Mouse (Mus musculus) midbrain, embryonic 16.5 days (tissue): ENCODE measurements around the gene Adamts3. TPM values are rescaled to one million over a fixed set of nuclear protein-coding genes. Genes with fewer than 3 reads are reported as not detected.

ENCODE experiments used
- ATAC-seq: fragments of 200-750 bp; cut with Nextera tagmentation; 2 replicates; pipeline ENCODE4 v1.8.0; 2017; ENCODE audit warnings: moderate TSS enrichment
- H3K27ac ChIP-seq: fragments of 300-500 bp; sonication (generic); 2 replicates; pipeline ENCODE4 v1.5.1; 2014; ENCODE audit warnings: mild to moderate bottlenecking, low read length, mixed read lengths
- H3K27me3 ChIP-seq: fragments of 300-500 bp; sonication (generic); 2 replicates; pipeline ENCODE4 v1.6.1; 2014; ENCODE audit warnings: low read depth, low read length, mixed read lengths; ENCODE audit not compliant: control insufficient read depth, insufficient read depth
- H3K36me3 ChIP-seq: fragments of 300-500 bp; sonication (generic); 2 replicates; pipeline ENCODE4 v1.6.1; 2014; ENCODE audit warnings: mild to moderate bottlenecking, low read length, moderate library complexity, mixed read lengths; ENCODE audit not compliant: control insufficient read depth, insufficient read depth
- H3K4me1 ChIP-seq: fragments of 300-500 bp; sonication (generic); 2 replicates; pipeline ENCODE4 v1.6.1; 2014; ENCODE audit warnings: mild to moderate bottlenecking, low read length, mixed read lengths; ENCODE audit not compliant: control insufficient read depth, insufficient read depth
- H3K4me2 ChIP-seq: fragments of 300-500 bp; sonication (generic); 2 replicates; pipeline ENCODE4 v1.6.1; 2014; ENCODE audit warnings: mild to moderate bottlenecking, low read length, mixed read lengths
- H3K4me3 ChIP-seq: fragments of 300-500 bp; sonication (generic); 2 replicates; pipeline ENCODE4 v1.5.1; 2014; ENCODE audit warnings: low read depth, mild to moderate bottlenecking, low read length, moderate library complexity, mixed read lengths
- H3K9ac ChIP-seq: fragments of 300-500 bp; sonication (generic); 2 replicates; pipeline ENCODE4 v1.6.1; 2014; ENCODE audit warnings: low read depth, low read length, mixed read lengths
- H3K9me3 ChIP-seq: fragments of 300-500 bp; sonication (generic); replicated peaks from 2 replicates; pipeline ENCODE4 v1.6.1; 2014; ENCODE audit warnings: mild to moderate bottlenecking, low read length, mixed read lengths; ENCODE audit not compliant: control insufficient read depth, poor library complexity, severe bottlenecking
- WGBS: fragments of 180-500 bp; shearing (Covaris S2); extraction: QIAGEN DNeasy Blood & Tissue Kit; methylation state at CpG from one replicate; pipeline ENCODE4 v1.1.7; 2014; 5-methylcytosine and 5-hydroxymethylcytosine counted together
- polyA plus RNA-seq: library from polyadenylated mRNA; unstranded; fragments of >200 nt; fragmentation: Nextera tagmentation; extraction: Ambion mirVana; gene quantifications from 2 replicates; pipeline ENCODE4 v1.2.1, GENCODE M21; 2015

The Adamts3 gene
- polyA plus RNA-seq, 1 experiment from 2014 or later = 4.6 TPM

GRCm38 (mm10) chr5:89784635-89785034 is 98.5 kb downstream of the Adamts3 start:
- WGBS = 64% methylated on average over 5 of the region's 5 CpGs
- Histone ChIP-seq H3K9ac (no peak overlapping the region), H3K4me3 (no peak overlapping the region), H3K9me3 (no peaks in the 10 kb centered on the region), H3K4me1 (no peaks in the 10 kb centered on the region), H3K27ac (no peak overlapping the region), H3K27me3 (no peaks in the 10 kb centered on the region), H3K36me3 (no peaks in the 10 kb centered on the region), H3K4me2 (no peak overlapping the region)
- peak; percentile 11; the same call in 1 of the 2 replicates for ATAC-seq

- H3K9me3 ChIP-seq = no peaks in the 10 kb centered on the region
- WGBS = 75% methylated on average over 2 of the region's 2 CpGs
- H3K9ac ChIP-seq = no peak overlapping the region
- no peaks in the 10 kb centered on the region for H3K27me3 ChIP-seq
- H3K27ac ChIP-seq = no peak overlapping the region
- H3K36me3 ChIP-seq = no peaks in the 10 kb centered on the region
- no peak overlapping the region for H3K4me2 ChIP-seq
- no peaks in the 10 kb centered on the region for H3K4me1 ChIP-seq
- no peak overlapping the region for H3K4me3 ChIP-seq
- ATAC-seq = no peak
Measured at GRCm38 (mm10) chr5:89779823-89780222, 103.3 kb downstream of the Adamts3 start.

- no peaks in the 10 kb centered on the region for H3K9me3 ChIP-seq
- H3K27ac ChIP-seq = no peak overlapping the region
- H3K4me2 ChIP-seq = no peak overlapping the region
- H3K36me3 ChIP-seq = no peaks in the 10 kb centered on the region
- ATAC-seq = no peak
- no peak overlapping the region for H3K9ac ChIP-seq
- WGBS = 59% methylated on average over 2 of the region's 2 CpGs
- no peak overlapping the region for H3K4me3 ChIP-seq
- no peaks in the 10 kb centered on the region for H3K4me1 ChIP-seq
- no peaks in the 10 kb centered on the region for H3K27me3 ChIP-seq
Measured at GRCm38 (mm10) chr5:89778610-89779009, 104.5 kb downstream of the Adamts3 start.

- Histone ChIP-seq H3K9ac (no peak overlapping the region), H3K27ac (no peak overlapping the region), H3K9me3 (no peaks in the 10 kb centered on the region), H3K4me2 (no peak overlapping the region), H3K36me3 (no peaks in the 10 kb centered on the region), H3K27me3 (no peaks in the 10 kb centered on the region), H3K4me3 (no peak overlapping the region), H3K4me1 (no peaks in the 10 kb centered on the region)
- no peak for ATAC-seq
- 76% methylated on average over 4 of the region's 4 CpGs for WGBS
Measured at GRCm38 (mm10) chr5:89777411-89777810, 105.7 kb downstream of the Adamts3 start.

- no peak for ATAC-seq
- no peak overlapping the region for H3K4me3 ChIP-seq
- H3K4me1 ChIP-seq = no peaks in the 10 kb centered on the region
- H3K27me3 ChIP-seq = peaks cover 3% of the 10 kb centered on the region; the same call in 1 of the 2 replicates
- 15% methylated on average over 4 of the region's 4 CpGs for WGBS
- no peak overlapping the region for H3K4me2 ChIP-seq
- H3K9me3 ChIP-seq = no peaks in the 10 kb centered on the region
- H3K27ac ChIP-seq = no peak overlapping the region
- H3K36me3 ChIP-seq = no peaks in the 10 kb centered on the region
- no peak overlapping the region for H3K9ac ChIP-seq
Measured at GRCm38 (mm10) chr5:89770655-89771355, 112.3 kb downstream of the Adamts3 start.

- Histone ChIP-seq H3K27ac (no peak overlapping the region), H3K4me3 (no peak overlapping the region), H3K36me3 (no peaks in the 10 kb centered on the region), H3K9me3 (no peaks in the 10 kb centered on the region), H3K9ac (no peak overlapping the region), H3K4me1 (no peaks in the 10 kb centered on the region; the same call in 1 of the 2 replicates), H3K27me3 (peaks cover 4% of the 10 kb centered on the region; the same call in 1 of the 2 replicates), H3K4me2 (peak overlapping the region; percentile 35)
- WGBS = 3% methylated on average over 11 of the region's 11 CpGs
- peak; percentile 93 for ATAC-seq
Measured at GRCm38 (mm10) chr5:89763189-89764187, 119.6 kb downstream of the Adamts3 start.

- no peak overlapping the region for H3K4me3 ChIP-seq
- H3K36me3 ChIP-seq = no peaks in the 10 kb centered on the region
- 40% methylated on average over 4 of the region's 4 CpGs for WGBS
- no peaks in the 10 kb centered on the region; the same call in 1 of the 2 replicates for H3K4me1 ChIP-seq
- no peak overlapping the region for H3K4me2 ChIP-seq
- H3K27ac ChIP-seq = no peak overlapping the region
- no peak for ATAC-seq
- no peaks in the 10 kb centered on the region for H3K9me3 ChIP-seq
- H3K27me3 ChIP-seq = no peaks in the 10 kb centered on the region
- no peak overlapping the region for H3K9ac ChIP-seq
Measured at GRCm38 (mm10) chr5:89760368-89760767, 122.8 kb downstream of the Adamts3 start.

GRCm38 (mm10) chr5:89751836-89752235 is 131.3 kb downstream of the Adamts3 start:
- Histone ChIP-seq H3K27ac (no peak overlapping the region), H3K36me3 (no peaks in the 10 kb centered on the region), H3K9me3 (no peaks in the 10 kb centered on the region), H3K4me2 (no peak overlapping the region), H3K9ac (no peak overlapping the region), H3K4me1 (no peaks in the 10 kb centered on the region), H3K27me3 (no peaks in the 10 kb centered on the region), H3K4me3 (no peak overlapping the region)
- no peak for ATAC-seq
- 89% methylated on average over 2 of the region's 2 CpGs for WGBS
